Mouse (Mus musculus) cerebellum, adult 2 months (tissue): ENCODE data around the gene Ube2s. TPM values are rescaled to one million over a fixed set of nuclear protein-coding genes. Genes with fewer than 3 reads are reported as not detected.
A peak's percentile ranks its signal among the peaks of the same experiment; 100 is the strongest.

Source experiments
- DNase-seq, 2 experiments: peaks; one replicate each; pipeline ENCODE4 v3.0.0; 2021
- H3K27ac ChIP-seq: fragments of 200-500 bp; 2 replicates; pipeline ENCODE4 v1.5.1; 2012; ENCODE audit warnings: low read length, control low read depth, inconsistent platforms; ENCODE audit not compliant: insufficient read depth
- H3K27me3 ChIP-seq: fragments of 200-500 bp; 2 replicates; pipeline ENCODE4 v1.6.1; 2012; ENCODE audit warnings: inconsistent platforms, mild to moderate bottlenecking, low read length, moderate library complexity; ENCODE audit not compliant: control insufficient read depth, insufficient read depth
- H3K4me1 ChIP-seq: fragments of 200-500 bp; 2 replicates; pipeline ENCODE4 v1.6.1; 2011; ENCODE audit warnings: low read length; ENCODE audit not compliant: control insufficient read depth, insufficient read depth
- H3K4me3 ChIP-seq: fragments of 200-500 bp; replicated peaks from 2 replicates; pipeline ENCODE3; 2011; ENCODE audit warnings: mild to moderate bottlenecking, low read depth, low read length, control low read depth; ENCODE audit not compliant: insufficient read depth
- CTCF ChIP-seq: fragments of 200-500 bp; IDR thresholded peaks from 2 replicates; pipeline ENCODE4 v1.5.1; 2011; ENCODE audit warnings: low read depth, mild to moderate bottlenecking, control low read depth, low read length, moderate library complexity, borderline replicate concordance; ENCODE audit not compliant: insufficient read depth
- POLR2A ChIP-seq: fragments of 200-500 bp; IDR thresholded peaks from 2 replicates; pipeline ENCODE4 v1.6.1; 2011; ENCODE audit warnings: low read length, control low read depth, borderline replicate concordance; ENCODE audit not compliant: insufficient read depth
- WGBS: fragments of 180-500 bp; shearing (Covaris S2); methylation state at CpG from one replicate; pipeline ENCODE4 v1.1.7; 2018; 5-methylcytosine and 5-hydroxymethylcytosine counted together
- polyA plus RNA-seq: library from polyadenylated mRNA; depleted of rRNA; stranded (reverse); fragments of >200 nt; gene quantifications from 2 replicates; pipeline ENCODE4 v1.2.3, GENCODE M21; 2012

Gene Ube2s
- polyA plus RNA-seq, 1 experiment: 211 TPM

GRCm38 (mm10) chr7:4759670-4760069 lies 52.7 kb downstream of the Ube2s start:
- no peak for TF ChIP-seq POLR2A
- no peak for DNase-seq
- Histone ChIP-seq H3K27ac (no peak overlapping the region), H3K4me3 (no peak overlapping the region), H3K4me1 (no peaks in the 10 kb centered on the region), H3K27me3 (no peaks in the 10 kb centered on the region)
- 46% methylated on average over 1 of the region's 1 CpGs for WGBS

GRCm38 (mm10) chr7:4752821-4753570 lies 59.4 kb downstream of the Ube2s start, which contains the start of gene Cox6b2:
Cox6b2 (minus strand) TSS chr7:4753094.
- WGBS: 8% methylated on average over 24 of the region's 24 CpGs
- TF ChIP-seq POLR2A: no peak
- no peak for TF ChIP-seq CTCF
- no peak within 1 kb of the TSS for H3K27ac ChIP-seq

GRCm38 (mm10) chr7:4751971-4752820 lies 60.2 kb downstream of the Ube2s start:
- TF ChIP-seq CTCF (no peak), POLR2A (no peak)
- Histone ChIP-seq H3K27ac (no peak overlapping the region), H3K4me1 (peaks cover 3% of the 10 kb centered on the region; the same call in 1 of the 2 replicates), H3K27me3 (no peaks in the 10 kb centered on the region), H3K4me3 (no peak overlapping the region)
- WGBS: 3% methylated on average over 30 of the region's 30 CpGs
- DNase-seq: peak in 1 of 2 experiments; percentile 20

More at GRCm38 (mm10) chr7:4752821-4753570, 59.4 kb downstream of the Ube2s start, which contains the start of gene Cox6b2:
- Histone ChIP-seq H3K4me3 (no peak within 1 kb of the TSS), H3K4me1 (peaks cover 3% of the 10 kb centered on the region; the same call in 1 of the 2 replicates), H3K27me3 (no peaks in the 10 kb centered on the region)
- peak; percentile 22 to 32 for DNase-seq

GRCm38 (mm10) chr7:4749169-4749568 lies 63.2 kb downstream of the Ube2s start:
- Histone ChIP-seq H3K27ac (no peak overlapping the region), H3K4me3 (no peak overlapping the region), H3K4me1 (peaks cover 3% of the 10 kb centered on the region; the same call in 1 of the 2 replicates), H3K27me3 (no peaks in the 10 kb centered on the region)
- TF ChIP-seq CTCF: no peak
- TF ChIP-seq POLR2A: no peak
- WGBS: 75% methylated on average over 2 of the region's 2 CpGs
- DNase-seq: no peak

GRCm38 (mm10) chr7:4748321-4748720 lies 64.1 kb downstream of the Ube2s start:
- H3K27me3 ChIP-seq: no peaks in the 10 kb centered on the region
- DNase-seq: no peak
- H3K4me1 ChIP-seq: peaks cover 3% of the 10 kb centered on the region; the same call in 1 of the 2 replicates
- H3K27ac ChIP-seq: no peak overlapping the region
- TF ChIP-seq POLR2A (no peak), CTCF (no peak)
- WGBS: 79% methylated on average over 4 of the region's 4 CpGs
- no peak overlapping the region for H3K4me3 ChIP-seq

GRCm38 (mm10) chr7:4747156-4747899 lies 65.1 kb downstream of the Ube2s start:
- H3K27ac ChIP-seq: no peak overlapping the region
- 75% methylated on average over 9 of the region's 9 CpGs for WGBS
- no peak overlapping the region for H3K4me3 ChIP-seq
- TF ChIP-seq CTCF (no peak), POLR2A (no peak)
- no peaks in the 10 kb centered on the region for H3K27me3 ChIP-seq
- H3K4me1 ChIP-seq: peaks cover 6% of the 10 kb centered on the region
- no peak for DNase-seq

GRCm38 (mm10) chr7:4746326-4746980 lies 65.9 kb downstream of the Ube2s start:
- WGBS: 81% methylated on average over 22 of the region's 22 CpGs
- Histone ChIP-seq H3K27ac (no peak overlapping the region), H3K4me1 (peaks cover 12% of the 10 kb centered on the region; the same call in 1 of the 2 replicates), H3K4me3 (no peak overlapping the region), H3K27me3 (no peaks in the 10 kb centered on the region)
- TF ChIP-seq POLR2A (no peak), CTCF (no peak)
- no peak for DNase-seq
